Mouse (Mus musculus) thymus, postnatal 4 days (tissue): ENCODE measurements at regions not wholly inside any gene's neighbourhood (a gene's known extent, or its start where the extent isn't known, plus 50 kb on each side); places are given as distances from the start of the nearest gene placed in this dataset.

ENCODE experiments used
- DNase-seq: peaks from one replicate; pipeline ENCODE4 v3.0.0; 2021

GRCm38 (mm10) chr14:8935121-8935520 lies 269.1 kb upstream of the 4930452B06Rik start:
- DNase-seq: peak; percentile 27
